Mouse (Mus musculus): ENCODE data around the gene Cyld.

DNA sequence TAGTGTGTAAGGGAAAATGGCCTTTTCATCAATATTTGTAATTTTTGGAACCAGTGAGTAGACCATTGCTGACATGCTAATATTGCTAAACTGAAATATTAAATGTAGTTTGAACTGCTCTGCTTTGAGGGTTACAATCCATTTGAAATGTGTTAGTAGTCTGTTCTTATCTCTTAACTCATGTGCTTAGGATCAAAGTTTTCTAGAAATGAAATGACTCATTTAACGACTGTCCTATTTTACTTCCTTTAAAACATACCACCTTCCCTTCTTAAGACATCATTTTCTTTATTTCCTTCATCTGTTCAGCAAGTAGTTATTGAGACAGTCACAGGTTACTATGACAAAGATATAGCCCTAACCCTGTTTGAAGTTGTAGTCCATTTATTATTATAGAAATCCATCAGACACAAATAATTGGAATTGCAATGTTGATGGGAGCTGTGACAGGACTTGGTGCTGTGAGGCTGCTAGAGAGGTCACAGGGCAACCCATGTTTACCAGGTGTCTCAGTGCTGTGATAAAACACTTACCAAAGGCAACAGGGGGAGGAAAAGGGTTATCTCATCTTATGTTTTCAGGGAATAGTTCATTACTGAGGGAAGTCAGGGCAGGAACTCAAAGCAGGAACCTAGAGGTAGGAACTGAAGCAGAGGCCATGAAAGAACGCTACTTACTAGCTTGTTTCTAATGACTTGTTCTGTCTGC is 26.6 kb downstream of the Cyld start:
- TF ChIP-seq CTCF (IDR thresholded peaks at IDR 0.05; ENCODE audit: low read depth) (no peak), EP300 (IDR thresholded peaks at IDR 0.05; ENCODE audit: low read depth) (no peak)
